Mouse (Mus musculus): ENCODE measurements around the gene Mmel1.

Mmel1 gene

GRCm38 (mm10) chr4:154908490-154908889 lies 39.1 kb downstream of the Mmel1 start:
- DNase-seq: no peak

- peak; percentile 46 for DNase-seq
Measured at GRCm38 (mm10) chr4:154910606-154911522, 41.5 kb downstream of the Mmel1 start.

DNA sequence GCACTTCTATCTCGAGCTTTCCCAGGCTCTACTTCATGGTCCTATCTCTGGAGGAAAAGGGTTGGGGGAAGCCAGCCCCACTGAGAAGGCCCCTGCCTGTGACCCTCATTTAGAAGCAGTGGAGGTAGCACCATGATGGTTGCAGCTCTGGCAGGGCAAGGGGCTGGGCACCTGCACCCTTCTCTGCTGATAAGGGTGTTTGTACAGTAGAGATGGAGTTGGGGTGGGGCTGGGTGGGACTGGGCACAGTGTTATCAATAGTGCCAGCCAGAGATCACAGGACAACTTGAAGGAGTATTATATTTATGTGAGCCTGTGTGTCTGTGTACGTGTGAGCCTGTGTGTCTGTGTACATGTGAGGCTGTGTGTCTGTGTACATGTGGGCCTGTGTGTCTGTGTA lies 42.3 kb downstream of the Mmel1 start:
- DNase-seq: no peak

DNA sequence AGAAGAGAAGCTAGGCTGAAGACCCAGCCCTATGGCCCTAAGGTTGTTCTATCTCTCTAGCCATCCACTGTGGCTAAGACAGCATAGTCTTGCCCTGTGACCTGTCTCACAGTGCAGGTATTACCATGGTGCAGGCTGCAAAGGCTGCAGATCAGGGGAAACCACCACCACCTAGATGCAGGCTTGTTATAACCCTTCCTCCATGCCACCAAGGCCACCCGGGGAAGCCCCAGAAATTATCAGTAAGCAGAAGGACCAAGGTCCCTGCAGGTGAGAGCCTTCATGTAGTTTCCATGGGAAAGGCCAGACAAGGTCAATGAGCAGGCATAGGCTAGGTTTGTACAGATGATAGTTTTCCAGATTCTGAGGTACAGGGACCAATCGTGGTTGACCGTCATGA lies 44.5 kb downstream of the Mmel1 start:
- no peak for DNase-seq

DNA sequence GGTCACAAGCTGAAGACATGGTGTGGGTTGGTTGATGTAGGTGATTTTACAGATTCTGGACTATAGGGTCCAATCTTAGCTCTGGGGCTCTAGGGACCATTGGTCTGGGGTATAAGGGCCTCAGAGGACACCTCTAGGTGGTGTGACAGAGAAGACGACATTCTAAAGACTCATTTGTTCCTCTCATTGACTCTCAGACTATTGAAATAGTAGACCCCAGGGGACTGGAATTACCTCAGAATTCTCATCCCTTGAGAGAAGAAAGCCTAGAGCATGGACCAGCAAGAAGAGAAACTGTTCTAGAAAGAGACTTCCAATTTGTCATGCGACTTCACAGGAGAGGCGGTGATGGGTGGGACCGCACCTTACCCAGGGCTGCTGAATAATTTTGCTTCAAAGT lies 44.9 kb downstream of the Mmel1 start:
- no peak for DNase-seq

GRCm38 (mm10) chr4:154914707-154915106 lies 45.3 kb downstream of the Mmel1 start:
- DNase-seq: no peak

DNA sequence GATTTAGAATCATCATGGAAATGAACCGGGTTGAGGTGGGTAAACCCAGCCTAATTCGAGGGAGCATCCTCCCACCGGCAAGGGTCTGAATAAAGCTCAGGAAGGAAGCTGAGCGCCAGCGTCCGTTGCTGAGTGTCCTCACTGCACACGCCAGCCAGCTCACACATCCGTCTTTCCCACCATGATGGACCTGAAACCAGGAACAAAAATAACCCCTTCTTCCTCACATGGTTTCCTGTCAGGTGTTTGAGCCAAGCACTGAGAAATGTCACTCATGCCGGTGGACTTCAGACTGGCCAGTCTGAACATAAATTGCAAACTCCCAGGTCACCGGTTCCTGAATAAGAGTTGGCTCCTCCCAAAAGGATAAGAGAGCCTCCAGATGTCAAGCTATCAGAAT lies 45.9 kb downstream of the Mmel1 start:
- DNase-seq: no peak

DNA sequence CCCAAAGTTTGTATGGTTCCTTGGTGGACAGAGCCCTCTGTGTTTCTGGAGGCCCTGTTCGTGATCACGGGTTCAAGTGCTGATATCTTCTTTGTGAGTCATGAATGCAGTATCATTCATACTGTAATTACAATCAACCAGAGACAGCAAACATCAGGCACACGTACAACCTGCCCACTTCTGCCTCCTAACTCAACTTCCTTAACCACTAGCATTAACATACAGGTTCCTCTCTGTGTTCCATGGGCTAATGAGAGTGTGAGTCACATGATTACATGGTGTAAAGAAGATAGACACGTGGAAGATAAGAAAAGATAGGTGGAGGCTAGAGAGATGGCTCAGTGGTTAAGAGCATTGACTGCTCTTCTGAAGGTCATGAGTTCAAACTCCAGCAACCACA lies 47.3 kb downstream of the Mmel1 start:
- no peak for DNase-seq

GRCm38 (mm10) chr4:154922291-154922690 lies 52.9 kb downstream of the Mmel1 start:
- DNase-seq: no peak

DNA sequence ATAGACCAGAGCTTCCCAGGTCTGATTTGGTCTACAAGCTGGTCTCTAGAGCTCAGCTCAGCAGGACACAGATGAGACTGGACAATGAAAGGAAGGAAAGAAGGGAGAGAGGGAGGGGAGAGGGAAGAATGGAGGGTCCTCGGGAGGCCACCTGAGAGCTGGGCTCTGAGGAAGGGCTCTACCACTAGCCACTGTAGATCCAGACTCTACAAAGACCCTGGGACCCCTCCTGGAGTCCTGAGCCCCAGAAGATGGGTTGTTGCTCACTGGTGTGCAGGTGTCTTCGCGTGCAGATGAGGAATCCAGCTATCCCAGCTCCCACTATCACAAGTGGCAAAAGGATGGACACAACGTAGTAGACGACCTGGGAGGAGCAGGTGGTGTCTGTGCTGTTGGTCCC lies 53.5 kb downstream of the Mmel1 start:
- no peak for DNase-seq

- peak; percentile 31 for DNase-seq
Measured at GRCm38 (mm10) chr4:154925413-154925812, 56.0 kb downstream of the Mmel1 start.

GRCm38 (mm10) chr4:154926969-154927898 lies 57.8 kb downstream of the Mmel1 start:
- DNase-seq: no peak

DNA sequence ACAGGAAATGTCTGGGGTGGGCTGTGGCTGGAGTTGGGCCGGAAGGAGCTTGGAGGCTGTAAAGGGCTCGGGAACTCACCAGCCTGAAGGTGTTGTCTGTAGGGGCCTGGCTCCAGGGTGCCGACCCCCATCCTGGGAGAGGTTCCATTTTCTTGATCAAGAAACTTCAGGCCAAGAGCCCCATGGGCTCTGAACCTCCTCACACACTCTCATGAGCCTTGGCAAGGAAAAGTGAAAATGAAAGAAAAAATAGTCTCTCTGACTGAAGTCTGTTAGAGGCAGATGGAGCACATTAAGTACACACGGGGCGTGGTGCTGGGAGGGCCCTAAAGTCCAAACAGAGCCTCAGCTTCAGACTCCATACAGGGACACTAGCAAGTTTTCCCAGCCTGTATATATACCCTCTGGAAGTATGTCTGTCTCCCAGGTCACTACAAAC lies 58.5 kb downstream of the Mmel1 start:
- DNase-seq: peak; percentile 76

DNA sequence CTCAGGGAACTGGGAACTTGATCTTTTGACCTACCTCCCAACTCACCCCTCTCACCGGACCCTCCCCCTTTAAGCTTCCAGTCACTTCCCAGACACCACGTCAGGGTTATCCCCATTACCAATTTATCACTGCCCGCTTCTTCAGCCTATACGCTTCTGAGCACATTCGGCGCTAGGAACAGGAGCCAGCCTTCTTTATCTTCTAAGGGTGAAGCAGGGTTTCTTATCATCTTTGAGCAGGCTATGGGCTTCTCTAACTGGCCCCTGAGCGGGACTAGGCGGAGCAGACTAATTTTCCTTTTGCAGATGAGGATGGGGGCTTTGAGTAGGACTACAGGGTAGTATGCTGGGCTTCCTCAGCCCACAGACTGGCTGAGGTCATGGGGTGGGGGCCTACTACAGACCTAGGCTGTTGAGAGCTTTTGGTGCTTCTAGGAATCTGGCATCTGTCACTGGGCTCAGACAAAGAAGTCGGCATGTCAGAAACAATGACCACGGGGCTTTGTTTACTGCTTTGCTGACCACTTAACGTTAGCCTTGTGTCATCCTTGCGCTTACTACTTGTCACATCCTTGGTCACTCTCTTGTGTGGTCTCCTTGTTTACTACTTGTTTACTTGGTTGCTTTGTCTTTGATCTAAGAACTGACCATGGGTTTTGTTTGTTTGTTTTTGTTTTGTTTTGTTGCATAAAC lies 59.2 kb downstream of the Mmel1 start, which contains the start of gene Tnfrsf14:
Tnfrsf14 (minus strand) TSS at position 169 of the 693 bp plus-strand sequence.
- DNase-seq: no peak

DNA sequence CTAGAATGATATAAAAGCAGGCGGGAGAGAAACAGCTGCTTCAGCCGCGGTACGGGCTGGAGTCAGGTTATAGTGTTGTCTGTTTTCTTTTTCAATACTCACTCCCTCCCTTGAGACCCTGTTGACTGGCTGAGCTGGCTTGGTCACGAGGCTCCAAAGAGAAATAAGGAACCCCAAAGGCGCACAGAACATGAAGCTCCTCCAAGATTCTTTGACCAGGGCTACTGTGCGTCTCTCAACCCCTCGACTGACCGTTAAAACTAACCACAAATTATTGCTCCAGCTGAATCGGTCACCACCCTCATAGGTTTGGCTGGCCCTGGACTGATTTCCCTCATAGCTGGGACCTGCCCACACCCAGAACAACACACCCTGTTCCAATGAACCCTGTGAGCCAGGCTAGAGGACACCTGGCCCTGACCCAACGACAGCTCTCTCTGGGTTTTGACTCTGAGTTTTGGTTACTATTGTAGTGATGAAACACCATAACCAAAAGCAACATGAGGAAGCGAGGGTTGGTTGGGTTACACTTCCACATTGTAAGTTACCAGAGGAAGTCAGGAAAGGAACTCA lies 59.8 kb downstream of the Mmel1 start:
- no peak for DNase-seq

- no peak for DNase-seq
Measured at GRCm38 (mm10) chr4:154933306-154933907, 64.0 kb downstream of the Mmel1 start.

DNA sequence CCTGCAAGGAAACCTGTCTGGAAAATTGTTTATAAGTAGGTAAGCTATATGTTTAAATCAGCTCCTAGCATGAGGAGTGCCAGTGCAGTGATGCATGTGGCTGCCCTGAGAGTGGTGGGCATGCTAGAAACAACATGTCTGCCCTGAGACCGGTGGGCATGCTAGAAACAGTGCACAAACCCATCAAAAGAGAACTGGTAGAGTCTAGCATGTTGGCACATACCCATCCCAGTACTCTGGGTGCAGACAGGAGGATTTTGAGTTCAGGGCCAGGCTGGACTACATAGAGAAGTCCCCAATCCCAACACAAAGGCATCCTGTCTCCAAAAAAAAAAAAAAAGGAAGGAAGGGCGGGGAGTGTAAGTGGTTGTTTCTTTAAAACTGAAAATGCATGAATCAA lies 65.4 kb downstream of the Mmel1 start:
- DNase-seq: no peak

- no peak for DNase-seq
Measured at GRCm38 (mm10) chr4:154935788-154936187, 66.4 kb downstream of the Mmel1 start.

DNA sequence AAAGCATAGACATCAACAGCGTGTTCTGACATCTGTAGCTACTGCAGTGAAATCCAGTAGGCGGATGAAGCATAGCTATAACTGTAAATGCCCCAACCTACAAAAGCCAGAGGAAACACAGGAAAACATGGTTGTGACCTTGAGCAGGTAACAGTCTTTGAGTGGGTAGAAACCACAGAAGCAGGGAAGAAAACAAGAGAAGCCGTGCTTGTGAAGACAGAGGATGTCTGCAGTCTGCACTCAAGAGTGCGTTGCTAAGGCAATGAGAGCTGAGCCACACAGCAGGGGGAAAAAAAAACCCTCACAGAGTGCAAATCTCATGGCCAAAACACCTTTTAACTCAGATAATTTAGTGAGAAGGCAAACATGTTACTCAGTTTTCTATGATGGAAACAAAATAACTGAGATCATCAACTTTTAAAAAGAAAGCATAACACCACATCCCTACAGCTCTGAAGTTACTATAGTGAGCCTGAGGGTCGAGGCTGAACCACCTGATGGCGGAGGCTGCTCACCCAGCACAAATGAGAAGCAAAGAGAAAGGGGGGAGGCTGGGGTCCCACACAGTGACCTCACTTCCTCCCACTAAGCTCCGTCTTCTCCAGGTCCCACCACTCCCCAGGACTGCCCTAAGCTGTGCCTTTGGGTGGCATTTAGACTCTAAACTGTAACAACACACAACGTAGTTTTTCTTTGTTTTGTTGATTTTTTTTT lies 67.3 kb downstream of the Mmel1 start:
- DNase-seq: no peak

DNA sequence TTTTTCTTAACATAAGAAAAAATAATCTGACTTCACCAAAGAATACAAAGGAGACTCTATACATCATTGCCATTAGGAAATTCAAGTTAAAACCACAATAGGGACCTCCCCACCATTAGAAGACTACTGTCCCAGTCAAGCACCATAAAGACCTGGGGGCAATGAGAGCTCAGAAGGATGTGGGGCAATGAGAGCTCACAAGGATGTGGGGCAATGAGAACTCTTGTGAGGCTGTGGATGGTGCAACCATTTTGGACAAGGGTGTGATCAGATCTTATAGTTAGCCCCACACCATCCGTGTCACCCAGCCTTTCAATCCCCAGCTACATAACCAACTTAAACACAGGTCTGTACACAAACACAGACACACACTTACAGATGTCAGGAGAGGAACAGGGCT lies 68.4 kb downstream of the Mmel1 start:
- DNase-seq: no peak

- DNase-seq: no peak
Measured at GRCm38 (mm10) chr4:154940156-154940555, 70.8 kb downstream of the Mmel1 start.
